Mouse (Mus musculus) liver, embryonic 11.5 days (tissue): ENCODE measurements around the gene Ndufs5. TPM values are rescaled to one million over a fixed set of nuclear protein-coding genes. Genes with fewer than 3 reads are reported as not detected.
A peak's percentile ranks its signal among the peaks of the same experiment; 100 is the strongest.

ENCODE experiments used
- ATAC-seq: fragments of 200-750 bp; cut with Nextera tagmentation; replicated peaks from 2 replicates; pipeline ENCODE4 v1.8.0; 2017; ENCODE audit warnings: moderate number of reproducible peaks, mild to moderate bottlenecking, moderate TSS enrichment, moderate library complexity; ENCODE audit not compliant: low FRiP score
- DNase-seq: peaks from one replicate; pipeline ENCODE4 v3.0.0-alpha.2; 2017; ENCODE audit warnings: low spot score
- H3K27ac ChIP-seq: fragments of 300-500 bp; sonication (generic); 2 replicates; pipeline ENCODE4 v1.5.1; 2014; ENCODE audit warnings: mild to moderate bottlenecking, low read depth, low read length, control low read depth
- H3K27me3 ChIP-seq: fragments of 300-500 bp; sonication (generic); replicated peaks from 2 replicates; pipeline ENCODE4 v1.6.1; 2014; ENCODE audit warnings: low read length, mixed read lengths; ENCODE audit not compliant: control insufficient read depth, insufficient read depth
- H3K36me3 ChIP-seq: fragments of 300-500 bp; sonication (generic); 2 replicates; pipeline ENCODE4 v1.6.1; 2014; ENCODE audit warnings: mild to moderate bottlenecking, low read length, moderate library complexity, mixed read lengths; ENCODE audit not compliant: control insufficient read depth, insufficient read depth
- H3K4me1 ChIP-seq: fragments of 300-500 bp; sonication (generic); replicated peaks from 2 replicates; pipeline ENCODE4 v1.6.1; 2014; ENCODE audit warnings: low read length, mixed read lengths; ENCODE audit not compliant: control insufficient read depth, insufficient read depth
- H3K4me2 ChIP-seq: fragments of 300-500 bp; sonication (generic); 2 replicates; pipeline ENCODE4 v1.6.1; 2014; ENCODE audit warnings: mild to moderate bottlenecking, control low read depth, moderate library complexity
- H3K4me3 ChIP-seq: fragments of 300-500 bp; sonication (generic); 2 replicates; pipeline ENCODE4 v1.5.1; 2014; ENCODE audit warnings: low read depth, low read length, control low read depth
- H3K9ac ChIP-seq: fragments of 300-500 bp; sonication (generic); 2 replicates; pipeline ENCODE4 v1.6.1; 2014; ENCODE audit warnings: low read depth, low read length, control low read depth
- H3K9me3 ChIP-seq: fragments of 300-500 bp; sonication (generic); 2 replicates; pipeline ENCODE4 v1.6.1; 2016; ENCODE audit warnings: low read length, inconsistent platforms, mixed read lengths; ENCODE audit not compliant: control insufficient read depth
- WGBS: fragments of 180-500 bp; shearing (Covaris S2); extraction: QIAGEN DNeasy Blood & Tissue Kit; methylation state at CpG from one replicate; pipeline ENCODE4 v1.1.7; 2014; 5-methylcytosine and 5-hydroxymethylcytosine counted together
- polyA plus RNA-seq: library from polyadenylated mRNA; unstranded; fragments of >200 nt; fragmentation: Nextera tagmentation; extraction: Ambion mirVana; gene quantifications from 2 replicates; pipeline ENCODE4 v1.2.1, GENCODE M21; 2014

The Ndufs5 gene
- polyA plus RNA-seq, 1 experiment from 2014 or later = 323 TPM

GRCm38 (mm10) chr4:123742891-123743290, 24.9 kb upstream of the Ndufs5 start:
- H3K9me3 ChIP-seq = no peaks in the 10 kb centered on the region
- no peak overlapping the region for H3K27ac ChIP-seq
- 0 out of 2 replicates have a peak, but pooled peaks cover 3% of the 10 kb centered on the region for H3K4me1 ChIP-seq
- H3K4me2 ChIP-seq = no peak overlapping the region
- DNase-seq (no peak), ATAC-seq (no peak)
- no peaks in the 10 kb centered on the region for H3K27me3 ChIP-seq
- no peak overlapping the region for H3K4me3 ChIP-seq
- no peak overlapping the region for H3K9ac ChIP-seq
- H3K36me3 ChIP-seq = peaks cover 17% of the 10 kb centered on the region
- 63% methylated on average over 1 of the region's 1 CpGs for WGBS

DNA sequence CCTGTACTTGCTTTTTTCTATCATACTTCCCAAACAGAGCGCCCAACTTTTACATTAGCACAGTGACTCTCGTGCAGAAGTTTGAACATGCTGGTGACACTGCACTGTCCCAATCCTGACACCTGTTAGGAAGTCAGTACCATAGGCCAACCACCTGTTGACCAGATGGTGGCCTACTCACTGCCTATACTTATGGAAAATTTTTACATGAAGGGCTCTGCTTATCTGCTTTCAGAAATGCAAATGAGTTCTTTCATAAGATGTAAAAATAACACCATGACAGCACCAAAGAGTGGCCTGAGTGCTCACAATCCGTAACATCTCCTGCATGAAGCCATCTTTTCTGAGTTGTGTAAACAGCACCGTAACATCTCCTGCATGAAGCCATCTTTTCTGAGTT, 20.7 kb upstream of the Ndufs5 start:
- Histone ChIP-seq H3K9me3 (no peaks in the 10 kb centered on the region), H3K36me3 (peaks cover 22% of the 10 kb centered on the region)

DNA sequence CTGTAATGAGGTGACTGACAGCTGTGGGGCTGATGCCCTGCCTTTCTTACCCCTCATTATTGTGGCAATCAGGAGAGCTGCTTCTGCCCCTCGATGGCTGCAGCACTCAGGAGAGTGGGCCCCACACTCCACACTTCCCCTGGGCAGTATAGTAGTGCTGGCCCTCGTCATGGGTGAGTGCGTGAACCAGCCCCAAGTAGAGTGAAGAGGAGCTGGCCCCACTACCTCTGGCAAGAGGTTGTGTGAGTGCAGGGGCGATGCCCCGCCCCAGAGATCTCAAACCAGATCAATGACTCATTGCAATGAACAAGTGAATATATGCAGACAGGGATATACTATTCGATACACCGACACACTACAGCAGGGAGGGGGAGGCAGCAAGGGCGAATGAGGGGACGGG, 15.5 kb upstream of the Ndufs5 start:
- no peaks in the 10 kb centered on the region for H3K4me1 ChIP-seq
- no peak overlapping the region for H3K4me2 ChIP-seq
- no peak overlapping the region for H3K27ac ChIP-seq
- H3K9ac ChIP-seq = no peak overlapping the region
- DNase-seq (no peak), ATAC-seq (no peak)
- H3K9me3 ChIP-seq = no peaks in the 10 kb centered on the region
- H3K36me3 ChIP-seq = peaks cover 7% of the 10 kb centered on the region; the same call in 1 of the 2 replicates
- 84% methylated on average over 9 of the region's 9 CpGs for WGBS
- no peak overlapping the region for H3K4me3 ChIP-seq
- H3K27me3 ChIP-seq = no peaks in the 10 kb centered on the region

More for the DNA sequence above, 20.7 kb upstream of the Ndufs5 start:
- no peaks in the 10 kb centered on the region for H3K27me3 ChIP-seq
- H3K4me3 ChIP-seq = no peak overlapping the region
- no peak overlapping the region for H3K4me2 ChIP-seq
- WGBS = 95% methylated on average over 4 of the region's 4 CpGs
- H3K4me1 ChIP-seq = no peaks in the 10 kb centered on the region
- DNase-seq = no peak
- ATAC-seq = no peak
- H3K9ac ChIP-seq = no peak overlapping the region
- H3K27ac ChIP-seq = no peak overlapping the region

- DNase-seq (no peak), ATAC-seq (no peak; the same call in 1 of the 2 replicates)
- Histone ChIP-seq H3K4me1 (no peaks in the 10 kb centered on the region), H3K9me3 (no peaks in the 10 kb centered on the region), H3K4me2 (no peak overlapping the region), H3K27me3 (no peaks in the 10 kb centered on the region), H3K36me3 (peaks cover 5% of the 10 kb centered on the region; the same call in 1 of the 2 replicates), H3K9ac (no peak overlapping the region), H3K4me3 (no peak overlapping the region), H3K27ac (no peak overlapping the region)
- 91% methylated on average over 2 of the region's 2 CpGs for WGBS
These were observed 14.9 kb upstream of the Ndufs5 start for GRCm38 (mm10) chr4:123732921-123733320.

DNA sequence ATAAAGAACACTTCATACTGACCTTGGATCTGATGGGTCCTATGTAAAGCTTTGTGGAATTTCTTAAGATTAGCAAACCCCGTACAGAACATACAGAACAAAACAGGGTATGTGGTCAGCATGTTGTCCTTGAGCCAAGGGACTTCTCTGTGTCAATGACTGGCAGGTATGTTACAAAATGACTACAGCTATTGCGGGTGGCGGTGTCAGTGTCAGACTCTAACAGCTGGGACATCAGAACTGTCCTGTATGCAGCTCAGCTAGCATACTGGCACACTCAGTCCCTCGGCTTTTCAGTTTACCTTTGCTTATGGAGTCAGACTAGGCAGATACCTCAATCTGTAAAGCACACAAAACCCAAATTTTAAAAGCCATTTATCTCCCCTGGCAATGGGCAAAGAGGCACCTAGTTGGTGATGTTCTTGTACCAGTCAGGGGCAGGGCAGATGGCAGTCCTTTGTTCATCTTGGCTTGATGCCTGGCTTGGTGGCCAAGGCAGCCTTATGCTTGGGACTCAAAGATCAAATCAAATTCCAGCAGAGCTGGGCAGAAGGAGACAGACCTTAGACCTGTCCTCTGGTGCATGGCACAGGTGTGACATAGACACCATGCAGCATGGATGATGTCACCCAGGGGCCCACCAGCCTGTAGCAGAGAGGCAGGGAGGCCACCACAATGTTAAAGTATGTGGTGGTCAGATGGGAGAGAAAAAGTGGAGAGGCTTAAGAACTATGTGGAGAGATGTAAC, 14.3 kb upstream of the Ndufs5 start:
- no peak overlapping the region for H3K4me3 ChIP-seq
- H3K4me1 ChIP-seq = no peaks in the 10 kb centered on the region
- WGBS = 86% methylated on average over 4 of the region's 4 CpGs
- no peak overlapping the region for H3K4me2 ChIP-seq
- DNase-seq (no peak), ATAC-seq (no peak)
- H3K9me3 ChIP-seq = no peaks in the 10 kb centered on the region
- no peaks in the 10 kb centered on the region for H3K27me3 ChIP-seq
- H3K27ac ChIP-seq = no peak overlapping the region
- peaks cover 5% of the 10 kb centered on the region; the same call in 1 of the 2 replicates for H3K36me3 ChIP-seq
- no peak overlapping the region for H3K9ac ChIP-seq

DNA sequence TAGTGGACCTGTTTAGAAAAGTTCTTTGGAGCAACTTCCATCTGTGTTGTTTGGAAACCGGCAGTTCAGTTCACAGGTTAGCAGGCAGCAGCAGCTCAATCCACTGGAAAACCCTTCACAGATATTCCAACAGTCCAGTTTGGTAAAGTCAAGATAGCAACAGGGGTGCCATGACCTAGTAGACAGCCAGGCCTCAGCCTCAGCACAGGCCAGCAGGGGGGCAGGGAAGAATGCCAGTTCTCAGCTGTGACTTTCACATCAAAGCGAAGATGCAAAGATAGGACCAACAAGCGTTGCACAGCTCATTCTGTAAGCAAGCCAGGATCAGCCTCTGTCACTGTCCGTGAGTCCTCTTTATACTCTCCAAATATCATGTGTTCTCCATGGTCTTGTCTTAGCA, 3.8 kb upstream of the Ndufs5 start:
- ATAC-seq = no peak
- H3K9me3 ChIP-seq = no peaks in the 10 kb centered on the region
- no peaks in the 10 kb centered on the region for H3K36me3 ChIP-seq
- H3K4me3 ChIP-seq = no peak overlapping the region
- H3K27me3 ChIP-seq = no peaks in the 10 kb centered on the region
- H3K4me2 ChIP-seq = no peak overlapping the region
- no peaks in the 10 kb centered on the region; the same call in 1 of the 2 replicates for H3K4me1 ChIP-seq
- H3K9ac ChIP-seq = no peak overlapping the region
- H3K27ac ChIP-seq = no peak overlapping the region
- 79% methylated on average over 4 of the region's 4 CpGs for whole genome bisulfite sequencing
- DNase-seq = no peak

DNA sequence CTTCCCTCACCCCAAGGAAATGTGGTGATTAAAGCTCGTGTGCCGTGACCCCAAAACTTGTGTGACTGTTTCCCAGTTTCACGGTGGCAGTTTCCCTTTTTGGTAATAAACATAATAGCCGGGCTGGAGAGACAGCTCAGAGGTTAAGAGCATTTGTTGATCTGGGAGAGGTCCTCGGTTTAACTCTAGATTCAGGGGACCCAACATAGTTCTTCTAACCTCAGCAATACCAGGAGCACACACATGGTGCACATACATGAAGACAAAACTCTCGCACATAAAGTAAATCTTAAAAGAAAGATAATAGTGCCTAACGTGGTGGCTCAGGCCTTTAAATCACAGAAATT, 405 bp upstream of the Ndufs5 start:
- peak overlapping the region; percentile 72 for H3K4me2 ChIP-seq
- H3K9me3 ChIP-seq = no peaks in the 10 kb centered on the region
- H3K27me3 ChIP-seq = no peaks in the 10 kb centered on the region
- peak overlapping the region; percentile 89 for H3K4me3 ChIP-seq
- peak overlapping the region; percentile 78; the same call in 1 of the 2 replicates for H3K27ac ChIP-seq
- no peak for DNase-seq
- 23% methylated on average over 7 of the region's 7 CpGs for WGBS
- peaks cover 9% of the 10 kb centered on the region for H3K36me3 ChIP-seq
- H3K9ac ChIP-seq = peak overlapping the region; percentile 44
- H3K4me1 ChIP-seq = no peaks in the 10 kb centered on the region; the same call in 1 of the 2 replicates
- peak; percentile 40 for ATAC-seq

GRCm38 (mm10) chr4:123712431-123712830, 5.6 kb downstream of the Ndufs5 start:
- no peaks in the 10 kb centered on the region for H3K27me3 ChIP-seq
- H3K9me3 ChIP-seq = no peaks in the 10 kb centered on the region
- H3K9ac ChIP-seq = no peak overlapping the region
- H3K27ac ChIP-seq = no peak overlapping the region
- H3K4me3 ChIP-seq = no peak overlapping the region
- ATAC-seq = no peak
- no peak overlapping the region for H3K4me2 ChIP-seq
- peaks cover 12% of the 10 kb centered on the region for H3K36me3 ChIP-seq
- WGBS = 88% methylated on average over 1 of the region's 3 CpGs
- H3K4me1 ChIP-seq = no peaks in the 10 kb centered on the region; the same call in 1 of the 2 replicates
- DNase-seq = no peak

- Histone ChIP-seq H3K27ac (no peak overlapping the region), H3K9me3 (no peaks in the 10 kb centered on the region), H3K4me1 (no peaks in the 10 kb centered on the region), H3K4me2 (no peak overlapping the region), H3K9ac (no peak overlapping the region), H3K27me3 (no peaks in the 10 kb centered on the region), H3K36me3 (no peaks in the 10 kb centered on the region; the same call in 1 of the 2 replicates), H3K4me3 (no peak overlapping the region)
- DNase-seq (no peak), ATAC-seq (no peak)
- WGBS = 89% methylated on average over 5 of the region's 5 CpGs
These were observed 10.7 kb downstream of the Ndufs5 start for GRCm38 (mm10) chr4:123707340-123707739.
